Mouse (Mus musculus) kidney, embryonic 16.5 days (tissue): ENCODE data around the gene Tubgcp2. TPM values are rescaled to one million over a fixed set of nuclear protein-coding genes. Genes with fewer than 3 reads are reported as not detected.

Source experiments
- ATAC-seq: fragments of 200-750 bp; cut with Nextera tagmentation; 2 replicates; pipeline ENCODE4 v1.8.0; 2017; ENCODE audit warnings: moderate TSS enrichment; ENCODE audit not compliant: low FRiP score, low TSS enrichment
- H3K27ac ChIP-seq: fragments of 300-500 bp; sonication (generic); 2 replicates; pipeline ENCODE4 v1.5.1; 2014; ENCODE audit warnings: low read length
- H3K27me3 ChIP-seq: fragments of 300-500 bp; sonication (generic); 2 replicates; pipeline ENCODE4 v1.6.1; 2014; ENCODE audit warnings: low read length, control low read depth, mixed read lengths; ENCODE audit not compliant: insufficient read depth
- H3K36me3 ChIP-seq: fragments of 300-500 bp; sonication (generic); 2 replicates; pipeline ENCODE4 v1.6.1; 2014; ENCODE audit warnings: low read length, control low read depth, mixed read lengths; ENCODE audit not compliant: insufficient read depth
- H3K4me1 ChIP-seq: fragments of 300-500 bp; sonication (generic); 2 replicates; pipeline ENCODE4 v1.6.1; 2014; ENCODE audit warnings: low read length, control low read depth, mixed read lengths; ENCODE audit not compliant: insufficient read depth
- H3K4me2 ChIP-seq: fragments of 300-500 bp; sonication (generic); replicated peaks from 2 replicates; pipeline ENCODE4 v1.6.1; 2014; ENCODE audit warnings: low read depth, low read length
- H3K4me3 ChIP-seq: fragments of 300-500 bp; sonication (generic); 2 replicates; pipeline ENCODE4 v1.5.1; 2014; ENCODE audit warnings: mild to moderate bottlenecking, low read length
- H3K9ac ChIP-seq: fragments of 300-500 bp; sonication (generic); replicated peaks from 2 replicates; pipeline ENCODE4 v1.6.1; 2014; ENCODE audit warnings: low read length
- H3K9me3 ChIP-seq: fragments of 300-500 bp; sonication (generic); 2 replicates; pipeline ENCODE4 v1.6.1; 2016; ENCODE audit warnings: low read length, control low read depth
- WGBS: fragments of 180-500 bp; shearing (Covaris S2); extraction: QIAGEN DNeasy Blood & Tissue Kit; methylation state at CpG from one replicate; pipeline ENCODE4 v1.1.7; 2014; 5-methylcytosine and 5-hydroxymethylcytosine counted together
- polyA plus RNA-seq: library from polyadenylated mRNA; unstranded; fragments of >200 nt; fragmentation: Nextera tagmentation; extraction: Ambion mirVana; gene quantifications from 2 replicates; pipeline ENCODE4 v1.2.1, GENCODE M21; 2015

The Tubgcp2 gene
- polyA plus RNA-seq: 57.7 and 58.8 TPM in 2 replicates

DNA sequence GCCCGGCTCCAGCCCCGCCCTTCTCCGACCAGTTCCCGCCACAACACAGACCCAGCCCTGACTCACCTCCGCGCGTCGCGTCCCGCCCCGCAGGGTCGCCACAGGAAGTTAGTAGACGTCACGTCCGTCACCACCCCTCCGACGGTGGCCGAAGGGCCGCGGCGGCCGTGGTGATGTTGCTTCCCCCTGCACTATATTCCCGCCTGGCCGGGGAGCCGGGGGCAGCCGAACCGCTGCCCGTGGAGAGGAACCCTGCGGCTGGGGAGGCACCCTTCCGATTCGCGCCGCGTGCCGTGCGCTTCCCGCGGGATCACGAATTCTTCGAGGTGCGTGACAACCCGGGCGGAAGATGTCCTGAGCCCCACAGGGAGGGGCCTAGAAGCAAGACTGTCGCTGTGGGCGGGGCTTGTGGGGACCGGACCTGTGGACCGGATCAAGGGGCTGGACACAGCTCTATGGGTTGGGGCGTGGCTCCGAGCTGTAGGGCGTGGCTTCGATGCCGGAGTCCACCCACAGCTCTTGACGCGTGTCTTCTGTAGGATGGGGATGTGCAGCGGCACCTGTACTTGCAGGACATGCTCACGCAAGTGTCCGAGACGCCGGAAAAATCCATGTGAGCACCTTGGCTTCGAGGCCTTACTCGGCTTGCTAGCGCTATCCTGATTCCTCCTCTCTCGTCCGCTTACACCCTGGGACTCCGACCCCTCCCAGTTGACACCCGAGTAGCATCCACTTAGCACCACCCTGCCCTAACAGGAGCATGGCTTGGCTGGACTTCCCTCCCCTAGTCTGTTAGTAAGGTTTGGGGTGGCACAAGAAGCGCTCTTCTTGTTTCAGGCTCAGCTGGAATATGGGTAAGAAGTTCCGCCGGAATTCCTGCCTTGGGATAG lies at the start of gene Tubgcp2, which contains the start of gene Zfp511:
Gene Tubgcp2, minus strand, starts transcription at position 389 of the 890 bp plus-strand sequence.
Gene Zfp511, plus strand, starts transcription at position 111 of the 890 bp plus-strand sequence.
- WGBS: 1% methylated on average over 69 of the region's 69 CpGs
- peak within 1 kb of the TSS; percentile 90 for H3K4me2 ChIP-seq
- peak; percentile 98 for ATAC-seq
- peak within 1 kb of the TSS; percentile 92 for H3K9ac ChIP-seq
- peak within 1 kb of the TSS; percentile 94 for H3K4me3 ChIP-seq
- peaks cover 27% of the 10 kb centered on the region for H3K36me3 ChIP-seq
- no peaks in the 10 kb centered on the region for H3K27me3 ChIP-seq
- peaks cover 17% of the 10 kb centered on the region for H3K4me1 ChIP-seq
- peak within 1 kb of the TSS; percentile 93 for H3K27ac ChIP-seq
- no peaks in the 10 kb centered on the region for H3K9me3 ChIP-seq

DNA sequence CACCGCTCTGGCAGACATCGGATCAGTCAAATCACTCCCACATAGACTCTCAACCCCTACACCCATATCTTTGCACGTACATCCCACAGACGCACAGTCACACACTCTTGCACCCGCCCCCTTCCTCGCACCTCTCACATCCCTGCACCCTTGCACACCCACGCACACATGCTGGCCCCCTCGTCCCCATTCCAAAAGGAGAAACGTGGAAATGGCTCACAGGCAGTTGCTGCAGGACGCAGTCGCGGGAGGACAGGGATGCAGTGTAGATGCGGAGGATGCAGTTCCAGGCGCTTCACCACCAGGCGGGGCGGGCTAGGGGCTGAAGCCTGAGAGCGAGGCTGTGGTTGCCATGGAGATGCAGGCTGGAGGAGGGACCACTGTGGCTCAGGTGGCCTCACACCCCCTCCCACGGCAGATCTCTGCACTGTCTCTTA lies 45.8 kb upstream of the Tubgcp2 start, which contains the start of gene Caly:
Gene Caly, minus strand, starts transcription at position 307 of the 437 bp plus-strand sequence.
- ATAC-seq: peak; percentile 72
- H3K4me2 ChIP-seq: peak within 1 kb of the TSS; percentile 25; the same call in 1 of the 2 replicates
- peaks cover 37% of the 10 kb centered on the region for H3K27me3 ChIP-seq
- no peak within 1 kb of the TSS for H3K4me3 ChIP-seq
- peaks cover 4% of the 10 kb centered on the region; the same call in 1 of the 2 replicates for H3K4me1 ChIP-seq
- no peaks in the 10 kb centered on the region for H3K9me3 ChIP-seq
- WGBS: 4% methylated on average over 18 of the region's 18 CpGs
- H3K27ac ChIP-seq: no peak within 1 kb of the TSS
- no peaks in the 10 kb centered on the region for H3K36me3 ChIP-seq
- H3K9ac ChIP-seq: no peak within 1 kb of the TSS

DNA sequence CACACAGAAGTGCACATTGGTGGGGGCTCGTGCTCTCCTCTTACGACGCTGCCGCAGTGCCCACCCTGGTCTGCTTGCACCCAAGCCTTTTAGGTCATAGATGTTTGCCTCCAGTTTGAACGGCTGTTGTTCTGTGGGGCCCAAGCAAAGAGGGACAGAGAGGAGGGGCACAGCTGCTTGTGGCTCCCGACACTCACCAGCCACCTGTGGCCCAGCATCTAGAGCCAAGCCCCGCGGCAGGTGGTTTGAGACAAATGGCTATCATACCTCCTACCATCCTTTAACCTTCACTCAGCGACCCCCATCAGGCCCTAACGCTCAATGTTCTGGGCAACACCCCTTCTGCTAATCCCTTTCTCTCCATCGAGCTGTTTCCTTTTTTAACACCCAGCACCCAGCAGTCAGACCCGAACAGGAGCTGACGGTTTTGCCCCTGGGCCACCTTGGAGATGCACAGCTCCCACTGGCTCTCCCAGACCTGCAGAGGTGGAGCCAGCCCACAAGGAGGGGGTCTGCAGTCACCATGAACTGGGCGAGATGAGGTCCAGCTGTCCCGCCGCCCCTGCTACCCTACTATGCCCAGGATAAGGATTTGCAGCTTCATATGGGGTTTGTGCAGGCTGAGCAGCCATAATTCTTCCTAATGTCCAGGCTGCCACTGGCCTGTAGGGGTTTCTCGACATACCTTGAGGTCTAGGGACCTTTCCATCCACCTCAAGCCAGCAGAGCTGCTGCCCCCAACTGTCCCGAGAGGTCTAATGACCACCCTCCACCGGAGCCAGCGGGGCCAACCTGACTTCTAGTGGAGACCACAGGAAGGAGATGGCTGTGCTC lies 45.2 kb upstream of the Tubgcp2 start:
- no peak overlapping the region for H3K9ac ChIP-seq
- peak overlapping the region; percentile 25; the same call in 1 of the 2 replicates for H3K4me2 ChIP-seq
- no peaks in the 10 kb centered on the region for H3K36me3 ChIP-seq
- 13% methylated on average over 20 of the region's 20 CpGs for WGBS
- peaks cover 4% of the 10 kb centered on the region; the same call in 1 of the 2 replicates for H3K4me1 ChIP-seq
- H3K4me3 ChIP-seq: no peak overlapping the region
- H3K27me3 ChIP-seq: peaks cover 37% of the 10 kb centered on the region
- peak; percentile 43 for ATAC-seq
- no peaks in the 10 kb centered on the region for H3K9me3 ChIP-seq
- H3K27ac ChIP-seq: no peak overlapping the region

DNA sequence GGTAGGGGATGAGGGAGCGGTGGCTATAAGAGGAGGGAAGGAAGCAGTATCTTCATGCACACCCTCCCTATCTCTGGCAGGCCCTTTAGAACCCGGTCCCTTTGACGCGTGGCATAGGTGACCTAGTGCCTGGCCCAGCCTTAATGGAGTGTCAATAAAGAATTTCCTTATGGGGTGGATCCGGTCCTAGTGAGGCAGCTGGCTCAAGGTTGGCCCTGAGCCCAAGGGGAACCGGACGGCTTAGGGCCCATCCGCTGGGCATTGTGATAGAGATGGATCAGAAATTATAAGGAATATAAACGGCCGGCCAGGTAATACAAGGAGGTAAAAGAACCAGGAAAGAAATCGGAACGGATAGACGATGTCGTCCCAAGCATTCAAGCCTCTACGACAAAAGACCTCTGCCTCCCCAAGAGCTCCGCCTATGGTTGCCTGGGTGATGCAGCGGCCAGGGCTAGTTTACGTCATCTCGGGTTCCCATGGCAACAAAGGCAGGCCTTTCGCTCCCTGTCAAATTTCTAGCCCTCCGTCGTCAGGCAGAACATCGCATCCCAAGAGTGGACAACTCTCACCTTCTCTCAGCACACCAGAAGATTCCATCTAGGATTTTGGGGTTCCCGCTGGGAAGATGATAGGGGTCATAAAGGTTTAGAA lies 44.2 kb upstream of the Tubgcp2 start:
- Histone ChIP-seq H3K9me3 (no peaks in the 10 kb centered on the region), H3K4me2 (peak overlapping the region; percentile 40), H3K36me3 (no peaks in the 10 kb centered on the region), H3K27me3 (peaks cover 37% of the 10 kb centered on the region), H3K4me1 (peaks cover 4% of the 10 kb centered on the region; the same call in 1 of the 2 replicates), H3K27ac (no peak overlapping the region), H3K9ac (no peak overlapping the region), H3K4me3 (peak overlapping the region; percentile 27; the same call in 1 of the 2 replicates)
- peak; percentile 46; the same call in 1 of the 2 replicates for ATAC-seq
- WGBS: 4% methylated on average over 24 of the region's 24 CpGs

DNA sequence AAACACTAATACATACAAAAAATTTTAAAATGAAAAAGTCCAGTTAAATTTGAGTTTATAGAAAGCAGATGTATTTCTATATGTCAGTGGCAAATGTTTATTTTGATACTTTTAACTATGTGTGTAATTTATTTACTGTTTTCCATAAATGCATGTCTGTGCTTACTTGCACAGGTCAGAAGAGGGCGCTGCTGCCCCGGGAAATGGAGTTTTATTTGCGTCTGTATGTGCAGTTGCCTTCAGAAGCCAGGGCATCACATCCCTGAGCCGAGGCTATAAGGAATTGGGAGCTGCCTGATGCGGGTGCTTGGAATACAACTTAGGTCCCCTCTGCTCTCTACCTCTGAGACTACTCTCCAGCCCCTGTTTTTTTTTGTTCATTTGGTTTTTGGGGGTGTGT lies 42.2 kb upstream of the Tubgcp2 start:
- H3K9me3 ChIP-seq: no peaks in the 10 kb centered on the region
- ATAC-seq: no peak
- no peak overlapping the region for H3K4me2 ChIP-seq
- peaks cover 37% of the 10 kb centered on the region for H3K27me3 ChIP-seq
- no peak overlapping the region for H3K4me3 ChIP-seq
- no peak overlapping the region for H3K27ac ChIP-seq
- no peak overlapping the region for H3K9ac ChIP-seq
- H3K4me1 ChIP-seq: peaks cover 4% of the 10 kb centered on the region; the same call in 1 of the 2 replicates
- WGBS: 6% methylated on average over 5 of the region's 5 CpGs
- H3K36me3 ChIP-seq: no peaks in the 10 kb centered on the region

DNA sequence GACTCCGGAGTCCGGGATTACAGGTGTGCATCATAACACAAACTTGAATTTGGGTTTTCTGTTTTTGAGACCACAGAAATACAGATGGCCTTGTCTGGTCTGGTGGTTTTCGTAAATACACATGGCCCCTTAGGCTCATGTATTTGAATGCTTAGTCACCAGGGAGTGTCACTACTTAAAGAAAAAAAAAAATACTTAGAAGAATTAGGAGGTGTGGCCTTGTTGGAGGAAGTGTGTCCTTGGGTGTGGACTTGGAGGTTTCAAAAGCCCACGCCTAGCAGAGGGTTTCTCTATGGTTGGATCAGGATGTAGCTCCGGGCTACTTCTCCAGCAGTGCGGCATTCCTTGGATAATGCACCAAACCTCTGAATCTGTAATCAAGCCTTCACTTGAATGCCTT lies 41.2 kb upstream of the Tubgcp2 start:
- Histone ChIP-seq H3K9me3 (no peaks in the 10 kb centered on the region), H3K27me3 (peaks cover 37% of the 10 kb centered on the region), H3K4me3 (no peak overlapping the region), H3K4me2 (no peak overlapping the region), H3K36me3 (no peaks in the 10 kb centered on the region), H3K27ac (no peak overlapping the region), H3K4me1 (peaks cover 4% of the 10 kb centered on the region; the same call in 1 of the 2 replicates), H3K9ac (no peak overlapping the region)
- ATAC-seq: no peak
- WGBS: 77% methylated on average over 6 of the region's 6 CpGs

DNA sequence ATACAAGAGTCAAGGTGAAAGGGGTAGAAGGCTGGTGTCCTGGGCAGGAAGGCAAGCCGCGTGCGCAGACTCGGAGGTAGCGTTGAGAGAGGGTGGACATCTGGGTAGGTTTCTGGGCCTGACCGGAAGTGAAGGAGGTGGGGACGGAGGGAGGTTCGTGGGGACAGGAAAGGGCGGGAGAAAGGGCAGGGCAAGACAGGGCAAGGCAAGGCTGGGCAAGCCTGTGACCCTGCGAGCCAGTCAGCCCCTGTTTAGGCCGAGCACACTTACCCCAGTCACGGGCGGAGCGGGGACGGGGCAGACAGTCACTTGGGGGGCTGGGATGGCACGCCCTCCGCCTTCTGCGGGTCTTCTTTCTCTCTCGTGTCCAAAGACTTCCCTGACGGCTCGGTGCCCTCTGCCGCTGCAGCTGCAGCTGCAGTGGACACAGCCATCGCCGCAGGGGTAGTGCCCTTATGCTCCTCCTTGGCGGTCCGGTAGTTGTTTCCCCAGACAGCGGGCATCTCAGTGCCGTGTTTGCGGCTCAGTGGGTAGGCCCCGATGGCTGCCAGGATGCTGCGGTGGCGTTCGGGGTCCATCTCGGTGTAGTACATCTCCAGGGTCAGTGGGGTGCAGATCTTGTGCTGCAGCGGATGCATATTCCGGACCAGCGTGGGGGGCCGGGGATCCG lies 33.7 kb upstream of the Tubgcp2 start:
- no peaks in the 10 kb centered on the region for H3K36me3 ChIP-seq
- 0 out of 2 replicates have a peak, but pooled peaks cover 2% of the 10 kb centered on the region for H3K4me1 ChIP-seq
- peak overlapping the region; percentile 65 for H3K9ac ChIP-seq
- no peak overlapping the region for H3K27ac ChIP-seq
- peak; percentile 61; the same call in 1 of the 2 replicates for ATAC-seq
- H3K27me3 ChIP-seq: no peaks in the 10 kb centered on the region
- H3K9me3 ChIP-seq: no peaks in the 10 kb centered on the region
- H3K4me2 ChIP-seq: peak overlapping the region; percentile 56
- H3K4me3 ChIP-seq: peak overlapping the region; percentile 40
- WGBS: 34% methylated on average over 34 of the region's 39 CpGs

DNA sequence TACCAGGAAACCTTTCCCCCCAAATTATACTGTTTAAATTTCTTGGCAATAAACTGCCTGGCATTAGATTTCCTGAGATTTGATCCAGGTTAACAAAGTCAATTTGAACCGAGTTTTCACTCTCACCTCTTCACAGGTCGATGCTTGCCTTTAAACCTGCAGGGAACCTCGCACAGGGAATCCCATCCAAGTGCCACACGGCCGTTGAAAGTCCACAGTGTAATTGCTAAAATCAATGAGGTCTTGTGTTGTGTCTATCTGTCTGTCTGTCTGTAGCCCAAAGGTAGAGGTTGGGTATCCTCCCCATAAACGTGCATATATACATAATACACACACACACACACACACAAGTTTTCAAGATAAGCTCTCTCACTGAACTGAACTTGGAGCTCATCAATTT lies 30.9 kb upstream of the Tubgcp2 start:
- H3K4me2 ChIP-seq: no peak overlapping the region
- H3K9me3 ChIP-seq: no peaks in the 10 kb centered on the region
- H3K4me3 ChIP-seq: no peak overlapping the region
- H3K27ac ChIP-seq: no peak overlapping the region
- no peak overlapping the region for H3K9ac ChIP-seq
- WGBS: 64% methylated on average over 6 of the region's 6 CpGs
- peaks cover 18% of the 10 kb centered on the region for H3K27me3 ChIP-seq
- ATAC-seq: no peak
- 0 out of 2 replicates have a peak, but pooled peaks cover 2% of the 10 kb centered on the region for H3K4me1 ChIP-seq
- no peaks in the 10 kb centered on the region for H3K36me3 ChIP-seq
